Mouse (Mus musculus): ENCODE measurements around the gene Boc. TPM values are rescaled to one million over a fixed set of nuclear protein-coding genes. Genes with fewer than 3 reads are reported as not detected.
"Not testable (repeated sequence)": the region's sequence is repeated elsewhere in the genome, so short reads cannot be mapped to it uniquely, and the experiment has no call there.

Boc gene
- polyA plus RNA-seq, 1 experiment: 22.7 TPM

DNA sequence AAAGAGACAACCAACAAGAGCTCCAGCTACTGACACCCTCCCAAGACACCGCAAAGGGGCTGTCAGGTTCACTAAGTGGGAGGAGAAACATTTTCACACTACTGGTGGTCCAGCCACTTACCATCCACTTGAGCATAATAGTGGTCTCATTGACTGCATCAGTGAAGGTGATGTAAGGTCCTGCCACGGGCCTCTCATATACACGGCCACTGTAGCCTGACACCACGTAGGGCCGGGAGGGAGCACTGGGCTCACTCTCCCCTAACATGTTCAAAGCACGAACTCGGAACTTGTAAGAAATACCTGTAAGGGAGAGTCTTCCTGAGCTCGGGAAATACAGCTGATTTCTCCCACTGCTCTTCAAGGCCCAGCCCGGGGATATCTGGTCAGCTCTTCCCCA lies 67.6 kb downstream of the Boc start:
- no peak for DNase-seq (ENCODE audit: low read depth)

DNA sequence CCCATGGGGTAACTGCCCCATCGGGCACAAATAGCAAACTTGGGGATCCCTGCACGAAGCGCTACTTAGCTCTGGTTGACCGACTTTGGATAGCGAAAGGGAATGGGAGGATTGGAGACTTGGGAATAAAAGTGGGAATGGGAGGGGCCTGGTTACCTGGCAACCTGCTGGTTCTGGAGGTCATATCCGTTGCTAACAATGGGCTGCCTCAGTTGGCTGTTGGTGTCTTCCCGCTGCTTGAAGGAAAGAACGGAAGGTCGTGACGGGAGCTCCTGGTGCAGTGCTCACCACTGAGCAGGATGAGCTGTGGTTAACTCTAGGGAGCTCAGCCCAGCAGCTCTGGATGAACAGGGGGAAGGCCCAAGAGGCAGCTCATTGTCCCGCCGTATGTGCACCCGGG lies 71.5 kb downstream of the Boc start:
- no peak for DNase-seq (ENCODE audit: low read depth)

GRCm38 (mm10) chr16:44486612-44487011 lies 72.1 kb downstream of the Boc start:
- no peak for DNase-seq (ENCODE audit: low read depth)

DNA sequence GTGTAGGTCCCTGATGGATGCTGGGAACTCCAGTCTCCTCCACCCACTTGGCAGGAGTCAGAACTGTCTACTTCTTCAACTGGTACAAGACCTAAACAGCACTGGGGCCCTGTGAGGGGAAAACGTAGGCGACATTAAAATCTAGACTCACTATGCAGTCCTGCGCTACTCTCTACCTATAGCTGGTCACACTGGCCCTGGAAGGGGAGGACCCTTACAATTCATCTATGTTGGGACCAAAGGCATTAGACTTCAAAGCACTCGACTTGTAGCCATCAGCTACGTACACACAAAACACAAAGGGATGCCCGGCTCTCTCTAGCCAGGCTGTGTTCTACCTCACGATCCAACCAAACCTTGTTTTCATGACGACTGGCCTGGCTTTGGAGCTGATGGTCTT lies 73.0 kb downstream of the Boc start:
- no peak for DNase-seq (ENCODE audit: low read depth)

DNA sequence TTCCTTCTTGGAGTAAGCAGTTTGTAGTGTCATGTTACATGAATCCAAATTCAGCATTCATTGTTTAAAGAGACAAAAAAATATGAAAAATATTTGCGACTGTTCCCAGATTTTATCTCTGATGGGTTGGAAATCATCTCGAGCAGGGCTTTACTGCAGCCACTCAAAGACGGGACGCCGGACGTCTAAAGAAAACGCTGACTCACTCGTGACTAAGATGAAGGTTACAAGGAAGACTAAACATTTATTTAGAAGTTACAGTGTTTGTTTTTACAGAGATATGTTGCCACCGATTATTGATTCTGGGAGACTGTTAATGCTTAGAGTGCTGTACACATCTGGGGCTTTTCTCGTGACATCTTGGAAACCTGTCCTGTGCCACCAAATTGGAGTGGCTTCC lies 73.9 kb downstream of the Boc start:
- no peak for DNase-seq (ENCODE audit: low read depth)

DNA sequence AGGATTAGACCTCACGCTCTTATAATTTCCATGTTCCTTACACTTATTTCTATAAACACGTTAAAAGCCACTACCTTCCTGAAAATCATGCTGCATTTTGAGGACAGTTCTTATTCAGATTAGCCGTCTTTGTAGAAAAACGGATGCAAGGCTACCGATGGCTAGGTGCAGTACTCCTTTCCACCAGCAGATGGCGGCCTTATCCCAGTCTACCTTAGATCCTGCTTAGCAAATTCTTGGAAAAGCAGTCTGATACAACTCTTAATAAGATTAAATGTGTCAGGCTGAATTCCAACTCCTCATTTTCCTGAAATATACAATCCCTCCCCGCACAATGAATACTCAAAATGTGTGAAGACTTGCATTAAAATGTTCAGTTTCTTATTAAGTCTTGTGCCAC lies 74.6 kb downstream of the Boc start:
- DNase-seq (ENCODE audit: low read depth): no peak

GRCm38 (mm10) chr16:44481599-44482593 lies 76.8 kb downstream of the Boc start:
- DNase-seq (ENCODE audit: low read depth): no peak

- DNase-seq (ENCODE audit: low read depth): no peak
Observed at GRCm38 (mm10) chr16:44480616-44481015, 78.1 kb downstream of the Boc start.

DNA sequence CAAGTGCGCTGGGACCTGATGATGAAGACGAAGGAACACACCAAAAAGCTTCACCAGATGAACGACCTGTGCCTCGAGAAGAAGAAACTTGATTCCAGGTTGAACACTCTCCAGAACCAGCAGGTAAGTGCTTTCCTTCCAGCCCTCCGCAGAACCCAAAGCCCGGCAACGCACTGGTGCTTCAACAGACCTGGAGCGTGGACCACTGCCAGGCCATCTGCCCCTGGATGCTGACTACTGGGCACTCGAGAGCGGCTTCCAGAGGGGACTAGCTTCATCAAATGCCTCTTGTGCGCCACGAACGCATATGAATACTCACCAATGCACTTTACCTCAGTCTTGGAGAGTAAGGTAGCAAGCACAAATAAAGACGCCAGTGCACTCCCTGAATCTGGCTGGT lies 78.8 kb downstream of the Boc start:
- DNase-seq (ENCODE audit: low read depth): no peak

- DNase-seq (ENCODE audit: low read depth): no peak
Observed at GRCm38 (mm10) chr16:44478767-44479166, 79.9 kb downstream of the Boc start.

- DNase-seq (ENCODE audit: low read depth): no peak
Observed at GRCm38 (mm10) chr16:44475682-44476375, 82.9 kb downstream of the Boc start.

DNA sequence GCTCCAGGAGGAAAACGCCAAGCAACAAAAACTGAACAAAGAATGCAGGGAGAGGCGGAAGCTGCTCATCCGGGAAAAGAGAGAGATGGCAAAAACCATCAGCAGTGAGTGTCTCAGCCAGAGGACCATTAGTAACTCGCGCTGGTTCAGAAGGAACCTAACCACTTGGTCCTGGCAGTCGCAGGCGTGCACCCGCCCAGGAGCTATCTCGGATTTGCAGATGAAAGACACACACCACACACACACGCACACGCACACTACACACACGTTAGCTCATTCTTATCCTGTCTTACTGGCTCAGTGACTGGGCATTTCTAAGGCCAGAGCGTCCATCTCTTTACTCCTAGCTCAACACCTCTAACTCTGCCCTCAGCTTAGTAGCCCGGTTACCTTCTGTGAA lies 83.4 kb downstream of the Boc start:
- DNase-seq (ENCODE audit: low read depth): no peak

- no peak for DNase-seq (ENCODE audit: low read depth)
Observed at GRCm38 (mm10) chr16:44460922-44461321, 97.8 kb downstream of the Boc start.

- no peak for DNase-seq (ENCODE audit: low read depth)
Observed at GRCm38 (mm10) chr16:44458826-44459225, 99.9 kb downstream of the Boc start.

GRCm38 (mm10) chr16:44457858-44458257 lies 100.8 kb downstream of the Boc start:
- no peak for DNase-seq (ENCODE audit: low read depth)

GRCm38 (mm10) chr16:44441913-44442312 lies 116.8 kb downstream of the Boc start:
- not testable (repeated sequence) for DNase-seq (ENCODE audit: low read depth)

- DNase-seq (ENCODE audit: low read depth): no peak
Observed at GRCm38 (mm10) chr16:44435481-44435880, 123.2 kb downstream of the Boc start.

Other genes with a start within 250 kb of the Boc start
- 0.96 and 1.6 TPM in 2 replicates for gene Sidt1, start 225.7 kb downstream of the Boc start, polyA plus RNA-seq (2012; rRNA removed)
- gene Spice1, start 211.8 kb downstream of the Boc start, polyA plus RNA-seq (2012; rRNA removed): 6.3 and 7.4 TPM in 2 replicates
- gene Cfap44, start 164.1 kb downstream of the Boc start, polyA plus RNA-seq (2012; rRNA removed): 2.7 and 2.8 TPM in 2 replicates
- 4.0 and 4.2 TPM in 2 replicates for gene Nepro, start 165.4 kb upstream of the Boc start, polyA plus RNA-seq (2012; rRNA removed)
- gene Gtpbp8, start 187.5 kb upstream of the Boc start, polyA plus RNA-seq (2012; rRNA removed): 5.8 and 7.1 TPM in 2 replicates
- 1.7 and 1.8 TPM in 2 replicates for gene Cd200r1, start 206.8 kb upstream of the Boc start, polyA plus RNA-seq (2012; rRNA removed)